Mouse (Mus musculus): ENCODE results near the gene 4933406M09Rik. TPM values are rescaled to one million over a fixed set of nuclear protein-coding genes. Genes with fewer than 3 reads are reported as not detected.

Gene 4933406M09Rik
- total RNA-seq, 2 experiments from 2014 or later, result not detected

GRCm38 (mm10) chr1:134419176-134419575 lies 33.4 kb downstream of the 4933406M09Rik start:
- intact Hi-C loops (cut with DNase I), result loop anchor here (10.0 kb wide), 1 partner anchor 364 kb away; no protein-coding TSS in a partner anchor
- DNase-seq (ENCODE audit: low spot score in 2 of 2), result no peak

DNA sequence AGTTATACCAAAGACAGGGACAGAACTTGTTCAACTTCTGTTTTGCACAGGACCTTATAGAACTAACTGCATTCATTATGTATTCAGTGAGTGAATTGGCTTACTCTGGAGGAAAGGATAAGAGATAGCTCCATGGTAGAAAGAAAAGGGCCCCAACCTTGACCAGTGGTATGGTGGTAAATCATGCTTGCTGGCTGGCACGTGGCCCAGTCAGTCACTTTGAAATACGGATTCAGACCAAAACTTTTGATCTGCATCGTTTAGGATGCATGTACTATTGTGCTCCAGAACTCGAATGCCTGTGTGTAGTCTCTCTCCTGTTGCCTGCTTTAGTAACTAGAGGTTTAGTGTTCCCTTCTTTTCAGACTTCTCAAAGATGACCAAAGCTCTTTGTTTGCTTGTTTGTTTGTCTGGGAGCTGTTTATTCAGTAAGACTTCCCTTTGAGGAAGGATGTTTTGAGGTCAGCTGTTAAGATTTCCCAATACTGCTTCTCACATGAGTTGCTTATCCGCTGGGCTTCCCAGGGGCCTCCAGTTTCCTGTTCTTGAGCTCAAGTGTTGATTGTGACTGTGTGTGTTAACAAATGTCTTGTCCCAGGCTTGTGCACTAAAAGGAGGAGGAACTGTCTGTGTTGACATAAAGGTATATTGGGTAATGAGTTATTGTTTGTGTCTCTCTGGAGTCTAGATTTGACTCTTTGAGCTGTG lies 34.2 kb downstream of the 4933406M09Rik start:
- intact Hi-C loops (cut with DNase I), result loop anchor here (10.0 kb wide), 1 partner anchor 365 kb away; no protein-coding TSS in a partner anchor
- no peak for DNase-seq (ENCODE audit: low spot score in 2 of 2)

DNA sequence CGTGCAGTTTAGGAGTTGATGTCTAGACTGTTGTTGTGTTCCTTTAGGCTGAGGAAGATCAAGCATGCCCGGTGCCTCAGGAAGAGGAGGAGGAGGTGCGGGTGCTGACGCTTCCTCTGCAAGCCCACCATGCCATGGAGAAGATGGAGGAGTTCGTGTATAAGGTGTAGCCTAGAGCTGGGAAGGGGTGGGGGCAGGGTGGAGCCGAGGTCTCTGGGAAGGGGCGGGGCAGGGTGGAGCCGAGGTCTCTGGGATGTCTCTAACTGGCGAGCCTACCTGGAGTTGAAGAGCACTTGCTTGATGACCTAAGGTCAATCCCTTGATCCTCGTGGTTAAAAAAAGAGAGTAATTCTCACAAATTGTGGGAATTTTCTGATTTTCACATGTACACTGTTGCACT lies 38.2 kb downstream of the 4933406M09Rik start:
- intact Hi-C loops (cut with DNase I), result no loop called here
- DNase-seq (ENCODE audit: low spot score in 2 of 2), result no peak

- intact Hi-C loops (cut with DNase I), result no loop called here
- no peak for DNase-seq (ENCODE audit: low spot score in 2 of 2)
Measured at GRCm38 (mm10) chr1:134426289-134426688, 40.5 kb downstream of the 4933406M09Rik start.

DNA sequence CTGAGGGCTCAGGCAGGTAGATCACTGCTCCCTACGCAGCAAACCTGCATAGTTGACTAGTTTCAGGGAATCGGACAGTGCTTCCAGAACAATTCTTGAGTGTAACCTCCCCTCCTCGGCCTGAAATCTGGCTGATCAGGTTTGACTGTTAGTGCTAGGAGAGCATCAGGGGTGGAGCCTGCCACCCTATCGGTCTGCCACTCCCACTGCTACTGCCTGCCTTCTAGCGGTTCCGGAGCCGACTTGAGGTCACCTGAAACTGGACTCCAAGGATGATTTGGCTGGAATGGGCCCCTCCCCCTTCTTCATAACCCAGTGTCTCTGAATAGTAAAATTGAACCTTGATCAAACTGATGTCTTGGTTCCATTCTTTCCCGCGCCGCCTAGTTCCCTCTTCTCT lies 47.3 kb downstream of the 4933406M09Rik start:
- intact Hi-C loops (cut with DNase I), result no loop called here
- no peak for DNase-seq (ENCODE audit: low spot score in 2 of 2)

DNA sequence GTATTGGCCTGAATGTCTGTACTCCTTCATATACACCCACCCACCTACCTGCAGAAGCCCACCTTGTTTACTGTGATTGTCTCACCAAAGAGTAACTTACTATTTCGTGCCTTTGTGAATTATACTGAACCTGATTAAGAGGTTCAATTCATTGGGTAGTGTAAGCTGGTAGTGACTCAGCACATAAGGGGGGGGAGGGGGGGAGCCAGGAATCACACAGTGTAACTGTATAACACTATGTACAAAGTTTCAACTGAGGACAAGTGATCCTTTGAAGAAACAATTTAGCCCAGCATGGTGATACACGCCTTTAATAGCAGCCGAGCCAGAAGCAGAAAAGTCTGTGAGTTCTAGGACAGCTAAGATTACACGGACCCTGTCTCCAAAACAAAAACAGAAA lies 47.7 kb downstream of the 4933406M09Rik start:
- no peak for DNase-seq (ENCODE audit: low spot score in 2 of 2)
- intact Hi-C loops (cut with DNase I), result no loop called here

DNA sequence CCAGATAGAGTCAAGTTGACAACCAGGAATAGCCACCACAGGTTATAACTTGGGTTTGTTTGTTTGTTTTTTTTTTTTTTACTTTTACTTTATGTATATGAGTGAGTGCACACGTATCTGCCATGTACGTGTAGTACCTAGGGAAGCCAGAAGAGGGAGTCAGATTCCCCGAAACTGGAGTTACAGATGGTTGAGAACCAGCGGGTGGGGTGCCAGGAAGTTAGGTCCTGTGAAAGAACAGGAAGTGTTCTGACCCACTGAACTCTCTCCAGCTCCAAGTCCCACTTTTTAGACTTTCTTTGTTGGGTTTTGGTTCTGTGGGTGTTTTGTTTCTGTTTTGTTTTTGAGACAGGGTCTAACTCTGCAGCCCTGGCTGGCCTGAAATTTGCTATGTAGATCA lies 49.7 kb downstream of the 4933406M09Rik start:
- intact Hi-C loops (cut with DNase I), result no loop called here

GRCm38 (mm10) chr1:134440437-134440836 lies 54.7 kb downstream of the 4933406M09Rik start:
- DNase-seq (ENCODE audit: low spot score in 2 of 2), result no peak
- intact Hi-C loops (cut with DNase I), result no loop called here

More for the DNA sequence above, 49.7 kb downstream of the 4933406M09Rik start:
- no peak for DNase-seq (ENCODE audit: low spot score in 2 of 2)

Other genes with a start within 250 kb of the 4933406M09Rik start
- 10 to 100 TPM in 1 of 2 experiments, 1 to 10 TPM in 1; 9.1 to 11.6 TPM for gene Chil1, start 203.8 kb upstream of the 4933406M09Rik start, total RNA-seq (2021)
- gene Mybph, start 192.5 kb upstream of the 4933406M09Rik start, total RNA-seq (2021), result under 1 TPM in 1 of 2 experiments, not detected in 1; 0.25 TPM
- 100 to 1,000 TPM; 195 to 200 TPM for gene Adora1, start 150.5 kb upstream of the 4933406M09Rik start, total RNA-seq (2021)
- not detected for gene Myog, start 96.0 kb upstream of the 4933406M09Rik start, total RNA-seq (2021)
- gene Ppfia4, start 53.0 kb upstream of the 4933406M09Rik start, total RNA-seq (2021), result 10 to 100 TPM; 43.3 to 49.4 TPM
- 10 to 100 TPM; 67.2 to 72.9 TPM for gene Tmem183a, start 24.0 kb upstream of the 4933406M09Rik start, total RNA-seq (2021)
- 10 to 100 TPM; 15.8 to 16.6 TPM for gene Cyb5r1, start 19.6 kb downstream of the 4933406M09Rik start, total RNA-seq (2021)
- gene Adipor1, start 29.4 kb downstream of the 4933406M09Rik start, total RNA-seq (2021), result 10 to 100 TPM; 62.3 to 63.5 TPM
- 10 to 100 TPM; 37.1 to 37.7 TPM for gene Klhl12, start 69.6 kb downstream of the 4933406M09Rik start, total RNA-seq (2021)
- 10 to 100 TPM; 30.6 to 31.8 TPM for gene Rabif, start 108.7 kb downstream of the 4933406M09Rik start, total RNA-seq (2021)
- gene Mgat4e, start 163.7 kb downstream of the 4933406M09Rik start, total RNA-seq (2021), result not detected
- 10 to 100 TPM; 64.2 to 65.5 TPM for gene Kdm5b, start 174.2 kb downstream of the 4933406M09Rik start, total RNA-seq (2021)

Measured in left cerebral cortex, postnatal 25 days (tissue).